Mouse (Mus musculus) lung, adult 2 months (tissue): ENCODE data around the gene Dera.

Source experiments
- CTCF ChIP-seq: fragments of 200-500 bp; IDR thresholded peaks from 2 replicates; pipeline ENCODE4 v1.5.1; 2011; ENCODE audit warnings: mild to moderate bottlenecking, low read length, control low read depth; ENCODE audit not compliant: insufficient read depth
- POLR2A ChIP-seq: fragments of 200-500 bp; IDR thresholded peaks from 2 replicates; pipeline ENCODE4 v1.6.1; 2011; ENCODE audit warnings: low read depth, mild to moderate bottlenecking, control low read depth, low read length, borderline replicate concordance; ENCODE audit errors: extremely low read depth

DNA sequence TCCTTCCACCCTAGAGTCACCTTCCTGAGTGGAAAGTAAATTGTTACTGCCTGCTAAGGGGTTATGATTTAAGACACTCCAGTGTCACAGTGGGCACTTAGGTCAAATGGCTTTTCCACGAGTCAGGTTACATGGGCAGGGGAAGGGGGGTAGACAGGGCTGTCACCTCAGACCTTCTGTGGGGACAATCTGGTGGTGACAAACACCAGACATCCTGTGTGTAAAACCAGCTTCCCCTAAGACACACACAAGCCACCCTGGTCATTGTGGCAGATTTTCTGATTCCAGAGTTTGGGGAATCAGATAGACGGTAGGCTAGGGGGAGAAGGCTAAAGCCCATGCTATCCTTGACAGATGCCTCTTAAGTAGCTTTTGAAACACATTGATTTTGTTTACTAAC is 41.1 kb downstream of the Dera start:
- TF ChIP-seq CTCF (no peak), POLR2A (no peak)
